Mouse (Mus musculus): Measurements from ENCODE around the gene Inafm1.

DNA sequence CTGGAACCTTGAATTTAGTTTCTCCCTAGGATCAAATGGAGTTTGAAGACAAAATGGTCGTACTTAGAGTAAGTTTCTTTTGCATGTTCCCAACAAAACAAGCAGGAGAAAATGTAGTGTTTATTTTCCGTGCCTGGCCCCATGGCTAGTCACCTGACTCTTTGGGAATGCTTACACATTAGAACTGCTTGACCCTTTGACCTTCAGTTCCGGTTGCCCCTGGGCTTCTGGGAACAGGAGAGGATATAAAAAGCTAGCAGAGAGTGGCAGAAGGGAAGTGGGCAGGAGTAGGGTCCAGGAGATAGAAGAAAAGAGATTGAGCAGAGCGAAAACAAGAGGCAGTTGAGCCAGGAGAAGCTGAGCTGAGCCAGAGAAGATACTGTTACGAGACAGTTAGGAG is 43.5 kb downstream of the Inafm1 start:
- TF ChIP-seq GATA1 (IDR thresholded peaks at IDR 0.05; ENCODE audit: borderline replicate concordance, low read length) (no peak), FLI1 (IDR thresholded peaks at IDR 0.05; ENCODE audit: low read length) (no peak)

All from megakaryocyte, embryonic 14.5 days (primary cell).